Mouse (Mus musculus) bone marrow macrophage, adult 2 months (primary cell): ENCODE data around the gene Mrpl4.

Experiments
- CTCF ChIP-seq: IDR thresholded peaks from 2 replicates; pipeline ENCODE4 v1.5.1; 2012; ENCODE audit warnings: low read depth, mild to moderate bottlenecking, low read length, moderate library complexity
- POLR2A ChIP-seq: IDR thresholded peaks from 2 replicates; pipeline ENCODE4 v1.6.1; 2012; ENCODE audit warnings: mild to moderate bottlenecking, low read depth, low read length, borderline replicate concordance

DNA sequence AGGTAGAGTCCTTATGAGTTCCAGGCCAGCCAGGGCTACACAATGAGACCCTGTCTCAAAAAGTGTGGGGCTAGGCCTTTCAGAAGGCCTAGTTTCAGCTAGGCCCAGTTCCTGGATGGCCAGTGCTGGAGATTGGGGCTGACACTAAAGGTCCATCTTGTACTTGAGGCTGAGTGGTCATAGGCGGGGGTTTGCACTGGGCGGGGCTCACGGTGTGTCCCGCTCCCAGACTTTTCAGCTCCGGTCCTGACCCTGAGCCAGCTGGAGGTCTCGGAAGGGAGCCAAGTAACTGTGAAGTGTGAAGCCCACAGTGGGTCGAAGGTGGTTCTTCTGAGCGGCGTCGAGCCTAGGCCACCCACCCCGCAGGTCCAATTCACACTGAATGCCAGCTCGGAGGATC is 24.3 kb downstream of the Mrpl4 start:
- TF ChIP-seq CTCF (no peak), POLR2A (no peak)
